Mouse (Mus musculus): ENCODE measurements around the gene Trim67.

- TF ChIP-seq GATA1 (IDR thresholded peaks at IDR 0.05; ENCODE audit: borderline replicate concordance, low read length) (no peak), FLI1 (IDR thresholded peaks at IDR 0.05; ENCODE audit: low read length) (no peak)
Observed at GRCm38 (mm10) chr8:124746661-124747060, 46.2 kb upstream of the Trim67 start.

Data from megakaryocyte, embryonic 14.5 days (primary cell).